Mouse (Mus musculus): Measurements from ENCODE around the gene Fnip1. TPM values are rescaled to one million over a fixed set of nuclear protein-coding genes. Genes with fewer than 3 reads are reported as not detected.

Gene Fnip1
- polyA plus RNA-seq (2014; fragmentation: Illumina TruSeq; extraction: RNeasy Lipid Tissue Mini Kit (QIAGEN cat#74804); ENCODE audit: low read depth, low replicate concordance): 79.8 TPM

GRCm38 (mm10) chr11:54437823-54438337 lies at the start of gene Fnip1:
Gene Fnip1, plus strand, starts transcription at chr11:54438199.

GRCm38 (mm10) chr11:54522529-54523430 lies 84.8 kb downstream of the Fnip1 start, which contains the start of gene Rapgef6:
Gene Rapgef6, plus strand, starts transcription at chr11:54522847.

Other genes starting within 250 kb of the Fnip1 start
- gene Csf2, start 188.5 kb upstream of the Fnip1 start, polyA plus RNA-seq (2014; fragmentation: Illumina TruSeq; extraction: RNeasy Lipid Tissue Mini Kit (QIAGEN cat#74804); ENCODE audit: low read depth, low replicate concordance): not detected
- gene Il3, start 170.9 kb upstream of the Fnip1 start, polyA plus RNA-seq (2014; fragmentation: Illumina TruSeq; extraction: RNeasy Lipid Tissue Mini Kit (QIAGEN cat#74804); ENCODE audit: low read depth, low replicate concordance): not detected
- 0.32 TPM for gene Acsl6, start 134.4 kb upstream of the Fnip1 start, polyA plus RNA-seq (2014; fragmentation: Illumina TruSeq; extraction: RNeasy Lipid Tissue Mini Kit (QIAGEN cat#74804); ENCODE audit: low read depth, low replicate concordance)
- not detected for gene Meikin, start 67.5 kb upstream of the Fnip1 start, polyA plus RNA-seq (2014; fragmentation: Illumina TruSeq; extraction: RNeasy Lipid Tissue Mini Kit (QIAGEN cat#74804); ENCODE audit: low read depth, low replicate concordance)
- gene Rapgef6, start 84.6 kb downstream of the Fnip1 start, polyA plus RNA-seq (2014; fragmentation: Illumina TruSeq; extraction: RNeasy Lipid Tissue Mini Kit (QIAGEN cat#74804); ENCODE audit: low read depth, low replicate concordance): 28.0 TPM